Mouse (Mus musculus) heart, postnatal 0 days (tissue): ENCODE measurements around the gene Mrgprg.

Experiments
- CTCF ChIP-seq: IDR thresholded peaks from 2 replicates; pipeline ENCODE4 v1.5.1; 2016; ENCODE audit warnings: antibody characterized with exemption, control low read depth, low read depth
- EP300 ChIP-seq: IDR thresholded peaks from 2 replicates; pipeline ENCODE4 v1.6.1; 2016; ENCODE audit warnings: antibody characterized with exemption, low read depth

DNA sequence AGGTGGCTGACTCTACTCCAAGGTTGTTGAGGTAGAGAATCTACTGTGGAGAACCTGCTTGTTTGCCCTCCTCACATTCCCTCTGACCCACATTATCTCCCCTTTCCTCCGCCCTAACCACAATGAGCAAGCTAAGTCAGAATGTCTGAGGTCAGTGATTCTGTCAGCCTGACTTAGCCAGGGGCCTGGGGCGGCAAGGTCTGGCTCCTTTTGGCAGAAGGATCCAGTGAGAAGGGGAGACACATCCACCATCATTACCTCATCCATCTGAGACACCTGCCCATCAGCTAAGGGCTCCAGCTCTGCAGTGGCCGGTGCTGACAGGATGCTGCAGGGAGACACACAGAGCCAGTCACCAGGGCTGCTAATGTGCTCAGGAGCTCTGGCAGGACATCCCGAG, 32.0 kb upstream of the Mrgprg start:
- TF ChIP-seq CTCF (no peak), EP300 (no peak)
